Mouse (Mus musculus) regulatory T cell (primary cell): ENCODE data around the gene App.

Experiments
- in situ Hi-C: fragments of 300-600 bp; cut with MboI, MseI; formaldehyde crosslinking; loops from one replicate; pipeline ENCODE4 v1.15.1; 2025; ENCODE audit warnings: high pct_unique_total_duplicates

App gene

GRCm38 (mm10) chr16:85151681-85152080 lies 21.9 kb downstream of the App start:
- in situ Hi-C loops, result no loop called here

GRCm38 (mm10) chr16:85150902-85151301 lies 22.7 kb downstream of the App start:
- in situ Hi-C loops, result no loop called here

GRCm38 (mm10) chr16:85149509-85149871 lies 24.1 kb downstream of the App start:
- in situ Hi-C loops, result loop anchor here (5.0 kb wide), 1 partner anchor 727 kb away; no protein-coding TSS in a partner anchor

GRCm38 (mm10) chr16:85148615-85149508 lies 24.7 kb downstream of the App start:
- in situ Hi-C loops, result loop anchor here (5.0 kb wide), 1 partner anchor 727 kb away; no protein-coding TSS in a partner anchor

- in situ Hi-C loops, result loop anchor here (5.0 kb wide), 1 partner anchor 725 kb away; no protein-coding TSS in a partner anchor
Measured at GRCm38 (mm10) chr16:85147440-85147839, 26.1 kb downstream of the App start.

DNA sequence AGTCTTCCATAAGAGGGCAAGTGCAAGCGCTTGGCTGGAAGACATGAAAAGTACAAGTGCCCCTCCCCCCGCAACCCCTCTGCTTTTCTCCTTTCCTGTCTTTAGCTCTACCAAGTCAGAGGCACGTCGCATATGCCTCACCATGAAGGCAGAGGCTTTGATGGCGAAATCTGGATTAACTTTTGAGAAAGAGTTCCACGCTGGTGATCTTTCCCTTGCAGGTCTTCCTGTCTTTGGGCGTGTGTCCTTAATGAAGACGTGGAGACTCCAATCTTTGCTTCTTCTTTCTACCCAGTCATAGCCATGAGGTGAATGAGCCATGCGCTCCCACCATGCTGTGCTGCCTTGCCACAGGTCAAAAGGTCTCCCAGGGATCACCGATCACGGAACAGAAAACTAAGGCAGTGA lies 27.8 kb downstream of the App start:
- in situ Hi-C loops, result loop anchor here (5.0 kb wide), 1 partner anchor 723 kb away; no protein-coding TSS in a partner anchor

GRCm38 (mm10) chr16:85145369-85145768 lies 28.2 kb downstream of the App start:
- in situ Hi-C loops, result loop anchor here (5.0 kb wide), 1 partner anchor 723 kb away; no protein-coding TSS in a partner anchor

GRCm38 (mm10) chr16:85144401-85144800 lies 29.2 kb downstream of the App start:
- in situ Hi-C loops, result no loop called here

GRCm38 (mm10) chr16:85143863-85144262 lies 29.7 kb downstream of the App start:
- in situ Hi-C loops, result no loop called here

DNA sequence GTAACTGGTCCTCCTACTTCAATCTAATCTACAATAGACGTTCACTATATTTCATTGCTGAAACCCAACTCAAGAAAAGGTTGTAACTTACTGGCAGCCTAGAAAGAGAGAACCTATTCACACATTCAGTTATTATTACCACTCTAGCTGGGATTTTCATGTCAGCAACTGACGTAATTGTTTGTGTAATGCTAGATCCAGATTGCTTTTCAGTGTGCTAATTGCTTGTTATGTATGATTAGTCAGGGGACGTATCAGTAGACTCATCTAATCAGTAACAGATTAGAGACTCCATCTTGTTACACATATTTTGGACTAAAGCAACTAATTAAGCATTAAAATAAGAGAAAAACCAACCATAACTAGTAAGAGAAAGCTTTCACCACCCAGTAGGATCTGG lies 30.4 kb downstream of the App start:
- in situ Hi-C loops, result no loop called here

DNA sequence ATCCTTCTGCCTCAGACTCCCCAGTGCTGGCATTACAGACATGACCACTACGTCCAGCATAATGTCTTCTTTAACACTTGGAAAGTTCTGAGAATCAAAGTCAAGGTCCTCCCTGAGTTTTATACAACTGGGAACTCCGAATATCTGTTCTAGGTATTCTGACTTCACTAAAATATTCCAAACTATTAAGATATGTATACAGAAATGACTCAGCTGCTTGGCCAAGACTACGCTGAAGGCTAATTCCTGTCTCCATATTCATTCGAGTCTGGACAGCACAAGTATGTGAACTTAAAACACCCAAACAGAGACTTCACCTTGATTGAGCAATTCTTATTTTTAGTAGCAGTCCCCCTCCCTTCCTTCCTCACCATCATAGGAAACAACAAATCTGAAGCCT lies 32.2 kb downstream of the App start:
- in situ Hi-C loops, result no loop called here

GRCm38 (mm10) chr16:85139178-85139604 lies 34.4 kb downstream of the App start:
- in situ Hi-C loops, result no loop called here

- in situ Hi-C loops, result no loop called here
Measured at GRCm38 (mm10) chr16:85137348-85137747, 36.2 kb downstream of the App start.

DNA sequence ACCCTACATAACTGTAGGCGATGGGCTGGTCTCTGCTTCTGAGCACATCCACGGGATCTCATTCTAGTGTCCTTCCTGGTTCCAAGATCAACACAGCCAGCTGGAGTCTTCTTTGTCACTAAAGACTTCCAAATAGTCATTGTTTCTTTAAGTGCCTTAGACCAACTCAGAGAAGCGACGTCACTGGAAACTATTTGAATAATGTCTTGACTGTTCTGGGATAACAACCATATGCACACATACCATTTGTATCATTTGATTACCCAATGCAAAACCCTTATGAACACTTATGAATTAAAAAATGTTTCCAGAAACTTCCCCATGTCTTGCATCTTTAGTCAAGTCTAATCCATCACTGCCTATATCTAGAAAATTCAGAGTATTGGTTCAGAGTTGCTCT lies 37.5 kb downstream of the App start:
- in situ Hi-C loops, result no loop called here

GRCm38 (mm10) chr16:85133468-85133881 lies 40.1 kb downstream of the App start:
- in situ Hi-C loops, result no loop called here

- in situ Hi-C loops, result no loop called here
Measured at GRCm38 (mm10) chr16:85133057-85133456, 40.5 kb downstream of the App start.

DNA sequence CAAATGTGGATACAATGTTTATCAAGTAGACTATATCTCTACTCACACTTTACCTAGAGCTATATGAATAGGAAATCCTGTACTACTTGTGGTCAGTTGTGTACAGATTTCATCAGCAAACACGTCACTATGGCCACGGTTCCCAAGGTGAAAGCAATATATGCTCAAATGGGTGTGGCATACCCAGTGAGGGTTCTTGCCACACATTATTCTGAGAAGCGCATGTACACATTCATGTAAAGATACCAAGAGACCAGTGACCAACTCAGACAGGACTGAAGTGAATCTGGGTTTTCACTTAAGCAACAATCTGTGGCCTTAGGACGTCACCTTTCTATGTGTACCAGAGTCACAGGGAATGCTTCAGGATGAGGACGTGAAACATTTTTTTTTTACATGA lies 41.4 kb downstream of the App start:
- in situ Hi-C loops, result no loop called here

DNA sequence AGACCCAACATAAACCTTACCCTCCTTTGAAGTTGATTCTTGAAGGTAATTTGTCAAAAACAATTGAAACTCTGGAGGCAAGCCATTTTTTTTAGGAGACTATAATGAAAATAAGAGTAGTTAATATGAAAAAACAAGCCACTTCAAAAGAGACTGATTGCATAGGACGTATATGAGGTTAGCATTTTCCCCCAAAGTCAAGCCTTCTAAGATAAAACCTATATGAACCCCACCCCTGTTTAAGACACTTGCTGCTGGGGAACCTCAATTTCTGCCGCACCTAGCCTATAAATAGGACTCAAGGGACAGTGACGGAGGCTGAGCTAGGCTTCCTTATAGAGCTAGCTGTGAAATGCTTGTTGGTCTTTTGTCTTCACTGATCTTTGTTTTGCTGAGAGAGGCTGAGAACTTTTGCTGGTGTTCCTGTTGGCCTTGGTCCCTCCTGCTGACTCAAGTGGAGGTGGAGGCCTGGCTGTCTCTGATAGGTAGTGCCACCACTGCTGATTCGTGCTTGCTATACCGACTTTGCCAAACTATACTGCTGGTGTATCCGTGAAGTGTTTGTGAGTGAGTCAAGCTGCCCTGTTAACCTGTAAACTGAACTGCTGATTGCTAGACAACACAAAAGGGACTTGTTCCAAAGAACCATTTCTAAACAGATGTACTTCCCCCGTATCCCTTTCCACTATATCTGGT lies 42.6 kb downstream of the App start:
- in situ Hi-C loops, result no loop called here

DNA sequence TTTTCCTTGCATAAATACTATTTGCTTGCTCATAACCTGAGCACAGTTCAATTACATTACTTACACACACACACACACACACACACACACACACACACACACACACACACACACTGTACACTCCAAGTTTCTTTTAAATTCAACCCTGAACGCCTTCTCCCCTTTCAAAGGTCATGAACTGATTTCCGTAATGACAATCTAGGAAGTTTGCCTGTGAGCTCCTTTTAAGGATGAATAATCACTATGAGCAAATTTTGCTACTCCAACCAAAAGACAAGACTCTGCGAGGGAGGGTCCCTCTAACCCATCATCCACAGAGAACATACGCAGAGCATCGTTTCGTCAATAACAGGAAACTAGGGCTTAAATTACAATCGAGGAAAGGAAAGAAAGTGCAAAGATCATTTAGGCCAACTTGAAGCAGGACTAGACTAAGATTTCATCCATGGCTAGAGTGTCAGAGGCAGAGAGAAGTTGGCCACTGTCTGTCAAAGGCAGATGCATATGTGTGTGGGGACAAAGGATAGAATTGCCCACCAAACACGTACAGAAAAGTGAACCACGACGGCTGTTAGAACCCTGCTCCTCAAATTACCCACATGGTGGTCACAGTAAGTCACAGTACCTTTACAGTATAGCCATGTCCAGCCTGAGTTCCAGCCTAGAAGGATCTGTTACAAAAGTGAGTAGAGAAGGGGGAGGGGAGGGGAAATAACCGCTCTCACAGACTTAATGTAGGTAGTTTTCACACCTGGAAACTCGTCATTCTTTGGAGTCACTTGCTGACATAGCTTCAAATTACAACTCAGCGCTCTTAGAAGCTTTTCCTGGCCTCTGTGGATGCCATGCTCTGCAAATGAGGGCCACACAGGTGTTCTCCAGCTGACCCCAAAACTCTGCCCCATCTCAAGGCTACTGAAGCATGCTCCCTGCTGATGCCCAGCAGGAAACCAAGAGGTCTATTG lies 44.6 kb downstream of the App start:
- in situ Hi-C loops, result no loop called here

DNA sequence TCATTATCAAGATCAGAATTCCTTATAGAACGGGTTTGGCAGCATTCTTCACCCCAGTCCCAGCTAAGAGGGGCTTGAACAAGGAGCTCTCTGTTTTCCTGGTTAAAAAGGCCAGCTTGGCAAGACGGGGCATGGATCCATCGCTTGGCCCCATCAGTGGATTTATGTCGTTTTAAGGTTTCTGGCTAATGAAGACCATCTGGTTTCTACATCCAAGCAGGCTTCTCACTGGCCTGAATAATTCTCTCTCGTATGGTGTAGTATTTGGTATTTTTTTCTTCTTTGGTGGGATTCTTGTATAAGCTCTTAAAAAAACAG lies 45.3 kb downstream of the App start:
- in situ Hi-C loops, result no loop called here

DNA sequence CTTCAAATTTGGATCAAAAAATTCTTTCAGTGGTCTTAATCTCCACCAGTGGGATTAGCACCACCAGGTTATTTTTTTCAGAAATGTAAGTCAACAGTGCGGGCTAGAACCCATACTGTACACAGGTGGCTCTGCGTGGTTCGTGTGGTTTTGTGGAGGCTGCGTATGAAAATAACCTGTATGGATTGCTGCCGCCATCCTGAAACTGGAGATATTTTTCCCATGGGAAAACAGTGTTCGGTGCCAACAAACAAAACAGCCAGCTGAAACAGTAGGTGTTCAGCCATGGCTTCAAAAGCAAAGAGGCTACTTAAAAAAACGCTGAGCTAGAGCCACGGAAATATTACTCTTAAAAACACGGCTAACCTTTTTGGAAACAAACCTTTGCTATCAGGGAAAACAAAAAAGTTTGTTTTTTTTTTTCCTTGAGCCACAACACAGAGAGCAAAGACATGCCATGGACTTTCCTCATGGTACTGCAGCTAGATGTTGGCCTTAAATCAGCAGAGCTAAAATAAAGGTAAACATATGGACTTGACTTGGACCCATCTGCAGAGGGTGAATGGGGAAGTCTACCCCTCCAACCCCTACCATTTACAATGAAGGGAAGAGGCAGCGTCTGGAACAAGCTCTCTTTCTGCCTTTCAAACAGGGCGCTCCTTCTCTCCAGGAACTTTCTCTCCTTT lies 45.8 kb downstream of the App start:
- in situ Hi-C loops, result no loop called here
